10 mouse cellular contexts compared by ENCODE assay signal in the genomic region with DNA sequence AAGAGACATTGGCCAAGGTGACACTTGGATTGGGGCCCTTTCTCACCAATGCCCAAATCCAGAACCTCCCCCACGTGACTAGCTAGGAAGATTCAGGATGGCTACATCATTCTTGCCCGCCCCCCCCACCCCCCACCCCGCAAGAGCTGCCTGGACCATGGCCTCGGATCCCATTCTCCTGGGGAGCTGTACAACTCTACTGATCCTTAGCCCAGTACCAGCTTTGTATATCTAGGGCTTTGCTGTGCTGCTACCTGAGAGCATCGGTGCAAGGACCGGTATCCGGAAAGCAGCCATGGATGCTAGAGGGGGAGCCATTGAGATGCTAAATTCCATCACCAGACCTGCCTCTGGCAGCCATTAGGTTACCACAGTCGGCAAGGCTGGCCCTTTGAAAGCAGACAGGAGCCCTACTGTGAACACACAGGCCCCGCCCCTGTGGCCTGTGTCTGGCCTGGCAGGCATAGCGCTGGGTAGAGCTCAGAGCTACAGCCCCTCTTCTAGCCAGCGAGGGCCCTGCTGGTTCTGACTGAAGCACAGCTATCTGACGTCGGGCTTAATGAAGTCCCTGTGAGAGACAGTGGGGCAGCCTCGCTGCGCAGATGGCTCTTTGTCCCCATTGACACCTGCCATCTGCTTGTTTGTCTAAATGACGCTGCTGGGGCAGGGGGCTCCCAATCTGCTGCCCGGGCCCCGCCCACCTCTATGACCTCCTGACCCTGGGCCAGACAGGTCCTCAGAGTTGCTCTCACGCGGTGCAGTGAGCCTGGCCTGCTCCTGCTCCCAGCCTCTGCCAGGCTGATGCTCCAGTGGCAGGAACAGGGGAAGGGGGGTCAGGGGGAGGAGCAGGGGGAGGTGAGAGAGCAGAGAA.
DNase-seq lines count a peak whose midpoint lies in the region.
"Had no signal": no experiment of that assay in that cellular context is flagged by ENCODE, and none has a peak within 500 bp of the region (broad histone marks: within the 10 kb centered on the region; RNA-seq: fewer than 3 reads in every experiment).

No protein-coding gene starts in this region.

- DNase-seq in layer of hippocampus, adult 11-12 months (ENCODE audit: low spot score), result peak; percentile 13
- DNase-seq in layer of hippocampus, adult 9-10 months (ENCODE audit: low spot score), result no peak
- DNase-seq in cerebellum, postnatal 14 days, result peak; percentile 51 to 61
- DNase-seq in forelimb bud, embryonic 11.5 days (ENCODE audit: low read depth, low spot score), result peak; percentile 51
- peak; percentile 90 for DNase-seq in neural tube, embryonic 10.5 days (ENCODE audit: extremely low spot score, low spot score)
- no peak for DNase-seq in B cell, adult 2 months
- DNase-seq in thymus, postnatal 4 days, result no peak
- DNase-seq in right cerebral cortex, postnatal 25 days, result no peak
- DNase-seq: kidney, adult 9 months; thymus, postnatal 36 days had no signal

Comparison
In these comparisons a context has a peak if more than half of its experiments do, and no peak if none do; other contexts are left out.
1. DNase-seq: peak in layer of hippocampus, adult 11-12 months (single experiment), cerebellum, postnatal 14 days (2 of 2), forelimb bud, embryonic 11.5 days (single experiment) and neural tube, embryonic 10.5 days (single experiment); none in layer of hippocampus, adult 9-10 months (single experiment), B cell, adult 2 months (0 of 2), thymus, postnatal 4 days (single experiment) and right cerebral cortex, postnatal 25 days (single experiment).